Mouse (Mus musculus) liver, adult 2 months (tissue): Measurements from ENCODE around the gene Phactr2.

Experiments
- CTCF ChIP-seq: fragments of 200-500 bp; IDR thresholded peaks from 2 replicates; pipeline ENCODE4 v1.5.1; 2011; ENCODE audit warnings: low read depth, low read length, control low read depth
- POLR2A ChIP-seq: fragments of 200-500 bp; IDR thresholded peaks from 2 replicates; pipeline ENCODE4 v1.6.1; 2011; ENCODE audit warnings: low read length, control low read depth; ENCODE audit not compliant: insufficient read depth; ENCODE audit errors: extremely low read depth

DNA sequence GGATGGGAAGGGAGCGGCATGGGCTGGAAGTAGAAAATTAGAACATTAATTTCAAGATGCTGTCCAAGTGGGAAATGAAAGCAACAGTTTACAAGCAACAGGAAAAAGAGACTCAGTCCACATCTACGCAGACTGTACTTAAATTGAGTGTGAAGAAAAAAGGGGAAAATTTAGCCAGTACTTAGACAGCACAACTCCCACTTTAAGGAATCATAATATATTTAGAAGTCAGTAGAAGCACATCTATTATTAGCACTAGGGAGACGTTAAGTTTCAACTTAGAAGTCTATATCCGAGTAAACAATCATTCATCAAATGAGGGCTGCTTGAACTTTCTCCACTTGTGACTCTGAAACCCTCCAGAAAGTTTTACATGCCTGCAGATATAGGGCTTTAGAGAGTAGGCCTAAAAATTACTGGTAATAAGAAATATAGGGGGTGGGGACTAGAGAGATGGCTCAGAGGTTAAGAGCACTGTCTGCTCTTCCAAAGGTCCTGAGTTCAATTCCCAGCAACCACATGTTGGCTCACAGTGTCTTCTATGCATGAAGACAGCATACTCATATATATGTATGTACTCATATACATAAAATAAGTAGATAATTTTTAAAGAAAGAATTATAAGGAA, 142.7 kb downstream of the Phactr2 start:
- no peak for TF ChIP-seq CTCF
- TF ChIP-seq POLR2A, result no peak
